Mouse (Mus musculus): ENCODE data around the gene Pdxp.

DNA sequence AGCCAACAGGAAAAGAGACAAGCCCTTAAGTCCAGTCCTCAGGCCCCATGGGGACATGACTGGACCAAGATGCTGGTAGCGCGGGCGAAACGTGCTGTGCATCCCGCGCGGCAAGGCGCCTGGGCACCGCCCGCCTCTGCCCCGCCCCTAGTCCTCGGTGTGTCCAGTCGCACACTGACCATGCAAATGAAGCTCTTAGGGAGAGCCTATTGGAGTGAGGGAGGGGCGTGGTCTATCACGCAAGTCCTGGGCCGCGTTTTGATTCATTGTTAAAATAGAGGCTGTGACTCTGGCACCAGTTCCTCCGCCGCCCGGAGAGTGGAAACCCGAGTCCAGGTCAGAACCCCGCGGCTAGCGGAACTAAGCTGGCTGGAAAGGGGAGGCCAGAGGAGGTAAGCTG is 33.9 kb downstream of the Pdxp start, which contains the start of gene Triobp:
- TF ChIP-seq GATA1 (IDR thresholded peaks at IDR 0.05; ENCODE audit: low read depth, low read length) (no peak), MAFK (IDR thresholded peaks at IDR 0.05; ENCODE audit: borderline replicate concordance, low read depth, low read length) (no peak), CTCF (IDR thresholded peaks at IDR 0.05 in 2 of 3, conservative IDR thresholded peaks at IDR 0.05 in 1 of 3; ENCODE audit: control insufficient read depth in 1 of 3, insufficient read depth in 1 of 3, low read depth in 2 of 3, low read length in 3 of 3, poor library complexity in 1 of 3, severe bottlenecking in 1 of 3) (no peak), EP300 (IDR thresholded peaks at IDR 0.05; ENCODE audit: low read depth in 1 of 2, low read length in 2 of 2) (no peak), ZNF384 (IDR thresholded peaks at IDR 0.05; ENCODE audit: low read depth, low read length) (no peak), RCOR1 (IDR thresholded peaks at IDR 0.05; ENCODE audit: low read depth, low read length) (no peak), NELFE (IDR thresholded peaks at IDR 0.05; ENCODE audit: low read depth, low read length) (peak; percentile 49; the same call in 1 of the 2 replicates), MXI1 (IDR thresholded peaks at IDR 0.05; ENCODE audit: low read depth, low read length) (peak; percentile 82), JUND (IDR thresholded peaks at IDR 0.05; ENCODE audit: low read depth, low read length) (no peak)

Data from MEL (cell line).